Mouse (Mus musculus) layer of hippocampus, postnatal 36 days (tissue): ENCODE measurements around the gene Kti12. TPM values are rescaled to one million over a fixed set of nuclear protein-coding genes. Genes with fewer than 3 reads are reported as not detected.

Experiments used
- DNase-seq, 2 experiments: peaks; one replicate each; pipeline ENCODE4 v3.0.0; 2022
- total RNA-seq, 2 experiments: library from RNA; stranded (reverse); gene quantifications; 2 replicates each; pipeline ENCODE4 v1.2.3; 2021

Gene Kti12
- total RNA-seq: 10 to 100 TPM; 18.2 to 21.4 TPM

DNA sequence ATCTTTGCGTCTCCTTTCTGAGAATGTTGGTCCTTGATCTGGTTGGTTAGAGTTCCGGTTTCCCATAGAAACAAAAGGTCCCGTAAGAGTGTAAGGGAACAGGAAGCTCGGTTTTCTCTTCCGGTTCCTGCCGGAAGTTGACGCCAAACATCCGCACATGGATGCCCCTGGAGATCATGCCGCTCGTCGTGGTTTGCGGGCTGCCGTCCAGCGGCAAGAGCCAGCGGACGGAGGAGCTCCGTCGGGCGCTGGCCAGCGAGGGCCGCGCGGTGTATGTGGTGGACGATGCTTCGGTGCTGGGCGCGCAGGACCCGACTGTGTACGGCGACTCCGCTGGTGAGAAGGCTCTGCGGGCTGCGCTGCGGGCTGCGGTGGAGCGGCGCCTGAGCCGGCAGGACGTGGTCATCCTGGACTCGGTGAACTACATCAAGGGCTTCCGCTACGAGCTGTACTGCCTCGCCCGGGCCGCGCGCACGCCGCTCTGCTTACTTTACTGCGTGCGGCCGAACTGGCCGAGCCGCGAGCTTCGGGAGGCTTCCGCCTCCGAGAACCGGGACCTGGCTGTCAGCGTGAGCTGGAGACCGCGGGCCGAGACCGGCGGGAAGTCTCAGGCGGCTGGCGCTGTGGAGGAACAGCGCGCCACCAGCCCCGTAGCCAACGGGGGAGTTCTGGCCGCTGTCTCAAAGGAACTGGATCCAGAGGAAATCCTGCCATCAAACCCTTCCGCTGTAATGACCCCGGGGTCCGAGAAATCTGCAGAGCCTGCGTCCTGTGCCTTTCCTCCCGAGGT lies at the start of gene Kti12:
Kti12 (plus strand) TSS at position 71 of the 790 bp plus-strand sequence.
- peak; percentile 83 for DNase-seq

DNA sequence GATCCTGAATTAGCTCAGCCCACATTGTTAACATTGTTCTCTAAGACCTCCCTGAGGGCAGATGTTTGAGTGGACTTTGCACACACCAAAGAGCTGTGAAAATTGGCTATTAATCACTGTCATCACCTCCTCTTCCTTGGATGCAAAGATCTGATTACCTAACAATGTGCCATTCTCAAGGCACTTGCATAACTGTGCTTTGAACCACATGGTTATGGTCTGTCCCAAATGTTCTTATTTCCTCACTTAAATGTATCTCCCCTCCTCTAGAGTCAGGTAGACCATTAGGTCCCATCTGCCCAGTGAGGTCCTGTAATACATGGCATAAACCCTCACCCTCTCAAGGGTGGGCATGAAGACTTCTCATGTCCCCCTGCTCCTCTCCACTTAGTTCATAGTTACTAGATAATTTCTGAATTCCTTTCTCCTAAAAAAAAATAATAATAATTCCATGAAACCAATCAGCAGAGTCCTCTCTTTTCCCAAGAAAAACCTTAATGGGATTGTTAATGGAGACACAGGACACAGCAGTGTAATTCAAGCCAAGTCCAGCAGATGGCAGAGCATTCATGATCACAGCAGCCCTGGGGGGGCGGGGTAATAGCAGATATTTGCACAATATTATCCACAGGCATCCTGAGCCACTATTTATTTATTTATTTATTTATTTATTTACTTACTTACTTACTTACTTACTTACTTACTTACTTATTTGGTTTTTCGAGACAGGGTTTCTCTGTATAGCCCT lies 49.3 kb upstream of the Kti12 start:
- peak; percentile 37 to 54 for DNase-seq

DNA sequence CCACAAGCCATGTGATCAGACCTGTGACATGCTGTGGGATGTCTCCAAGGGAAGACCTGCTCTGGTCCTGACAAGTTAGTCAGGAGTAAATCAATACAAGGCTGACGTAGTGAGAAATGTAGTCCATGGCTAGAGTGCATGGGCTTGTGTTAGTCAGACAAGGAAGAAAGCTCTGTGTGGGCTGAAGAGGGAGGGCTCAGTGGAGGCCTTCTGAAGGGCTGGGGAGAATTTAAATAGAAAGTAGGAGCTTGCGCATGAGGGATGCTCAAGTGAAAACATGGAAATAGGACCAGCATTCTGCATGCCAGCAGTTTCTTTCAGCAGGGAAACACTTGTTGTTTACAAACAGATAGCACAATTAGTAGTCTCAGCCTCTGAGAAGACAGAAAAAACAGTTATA lies 44.0 kb upstream of the Kti12 start:
- no peak for DNase-seq

DNA sequence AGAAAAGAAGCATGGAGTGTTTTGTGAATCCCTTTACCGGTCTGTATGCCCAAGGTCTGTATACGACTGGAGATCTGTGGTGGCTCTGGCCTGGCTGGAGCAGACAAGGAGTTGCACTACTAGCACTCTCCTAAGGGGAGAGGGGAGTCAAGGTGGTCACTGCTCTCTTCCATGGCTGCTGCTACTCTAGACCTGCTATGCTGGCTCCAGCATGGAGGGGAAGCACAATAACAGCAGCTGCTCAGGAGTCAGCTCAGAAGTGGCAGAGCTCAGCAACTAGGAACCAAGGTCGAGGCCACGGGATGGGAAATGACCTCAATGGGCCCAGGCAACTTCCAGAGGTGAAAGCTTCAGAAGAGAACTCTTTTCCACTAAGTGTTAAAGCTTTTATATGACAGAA lies 36.4 kb upstream of the Kti12 start:
- DNase-seq: no peak

DNA sequence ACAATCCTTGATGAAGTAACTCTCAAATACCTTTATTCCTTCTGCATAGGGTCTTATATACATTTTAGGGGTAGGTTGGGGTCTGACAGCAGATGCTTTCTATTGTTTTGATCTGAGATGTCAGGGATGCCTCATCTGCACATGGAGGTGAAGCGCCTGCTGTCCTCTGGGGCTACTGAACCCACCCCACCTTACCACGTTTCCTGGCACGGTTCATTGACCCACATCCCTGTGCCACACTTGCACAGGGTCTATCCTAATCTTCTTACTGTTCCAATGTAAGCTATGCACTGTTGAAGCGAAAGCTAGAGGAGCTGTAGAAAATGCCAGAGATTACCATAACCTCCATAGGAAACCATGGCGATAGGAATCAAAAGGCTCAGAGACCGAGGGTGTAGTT lies 36.0 kb upstream of the Kti12 start:
- no peak for DNase-seq

DNA sequence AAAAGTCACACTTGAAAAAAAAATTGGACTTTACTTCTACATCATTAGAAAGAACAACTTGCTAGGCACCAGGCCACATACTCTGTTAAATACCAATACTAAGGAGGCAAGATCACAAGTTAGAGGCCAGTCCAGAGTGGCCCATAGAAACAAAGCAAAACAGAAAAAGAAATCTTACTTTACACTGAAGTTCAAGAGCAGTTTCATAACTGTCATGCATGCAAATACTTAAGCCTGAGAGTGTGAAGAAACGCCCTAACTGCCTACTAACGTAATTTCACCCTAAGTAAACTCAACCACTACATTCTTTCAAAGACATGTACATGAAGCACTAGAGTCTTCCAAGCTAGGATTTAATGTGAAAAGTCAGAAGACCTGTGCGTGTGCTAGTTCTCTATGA lies 21.9 kb upstream of the Kti12 start:
- no peak for DNase-seq

DNA sequence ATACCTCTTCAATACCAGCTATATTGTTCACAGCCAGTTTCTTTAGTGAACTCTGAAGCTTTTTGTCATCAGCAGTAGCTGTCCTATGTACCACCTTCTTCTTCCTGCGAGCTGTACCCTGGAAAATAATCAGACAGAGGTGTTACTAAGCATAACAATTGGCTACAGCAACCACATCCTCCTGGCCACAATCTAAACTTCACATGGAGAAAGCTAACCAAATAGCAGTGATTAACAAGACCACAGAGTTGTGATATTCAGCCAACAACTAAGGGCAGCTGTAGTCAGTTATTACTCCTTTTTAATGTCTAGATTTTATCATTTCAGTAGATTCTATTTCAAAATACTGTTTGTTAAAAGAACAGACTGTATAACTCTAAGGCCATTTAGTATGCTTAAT lies 21.5 kb upstream of the Kti12 start:
- DNase-seq: no peak

DNA sequence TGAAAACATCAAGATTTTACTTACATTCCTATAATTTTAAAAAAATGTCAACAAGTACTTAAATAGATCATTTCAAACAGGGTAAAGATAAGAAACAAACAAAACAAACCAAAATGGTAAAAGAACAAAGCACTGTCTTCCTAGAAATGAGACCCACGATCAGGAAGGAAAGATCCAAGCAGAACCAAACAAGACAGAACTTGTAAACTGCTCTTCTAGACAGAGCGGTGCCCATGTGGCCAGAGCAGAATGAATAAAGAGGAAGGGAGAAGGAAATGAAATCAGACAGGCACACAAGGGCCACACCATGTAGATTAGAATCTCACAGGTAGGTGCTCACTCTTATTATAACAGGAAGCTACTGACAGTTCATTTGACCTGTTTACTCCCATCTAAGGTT lies 20.9 kb upstream of the Kti12 start:
- DNase-seq: no peak

DNA sequence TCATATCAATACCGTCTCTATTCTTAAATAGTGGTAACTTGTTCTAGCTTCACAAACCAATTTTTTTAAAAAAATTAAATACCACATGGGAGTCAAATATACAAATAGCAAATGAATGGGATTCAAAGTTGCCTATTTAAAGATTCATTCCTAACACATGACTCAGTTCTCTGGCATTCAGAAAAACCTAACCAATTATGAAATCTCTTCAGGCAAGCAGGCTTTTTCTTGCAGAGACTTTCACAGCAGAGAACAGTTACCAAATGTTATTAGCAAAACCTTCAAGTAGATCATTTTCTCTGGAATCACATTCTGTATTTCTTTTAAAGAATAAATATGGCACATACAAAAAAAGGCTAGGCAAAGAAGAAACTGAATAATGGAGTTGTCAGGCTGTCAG lies 16.9 kb upstream of the Kti12 start:
- DNase-seq: no peak

DNA sequence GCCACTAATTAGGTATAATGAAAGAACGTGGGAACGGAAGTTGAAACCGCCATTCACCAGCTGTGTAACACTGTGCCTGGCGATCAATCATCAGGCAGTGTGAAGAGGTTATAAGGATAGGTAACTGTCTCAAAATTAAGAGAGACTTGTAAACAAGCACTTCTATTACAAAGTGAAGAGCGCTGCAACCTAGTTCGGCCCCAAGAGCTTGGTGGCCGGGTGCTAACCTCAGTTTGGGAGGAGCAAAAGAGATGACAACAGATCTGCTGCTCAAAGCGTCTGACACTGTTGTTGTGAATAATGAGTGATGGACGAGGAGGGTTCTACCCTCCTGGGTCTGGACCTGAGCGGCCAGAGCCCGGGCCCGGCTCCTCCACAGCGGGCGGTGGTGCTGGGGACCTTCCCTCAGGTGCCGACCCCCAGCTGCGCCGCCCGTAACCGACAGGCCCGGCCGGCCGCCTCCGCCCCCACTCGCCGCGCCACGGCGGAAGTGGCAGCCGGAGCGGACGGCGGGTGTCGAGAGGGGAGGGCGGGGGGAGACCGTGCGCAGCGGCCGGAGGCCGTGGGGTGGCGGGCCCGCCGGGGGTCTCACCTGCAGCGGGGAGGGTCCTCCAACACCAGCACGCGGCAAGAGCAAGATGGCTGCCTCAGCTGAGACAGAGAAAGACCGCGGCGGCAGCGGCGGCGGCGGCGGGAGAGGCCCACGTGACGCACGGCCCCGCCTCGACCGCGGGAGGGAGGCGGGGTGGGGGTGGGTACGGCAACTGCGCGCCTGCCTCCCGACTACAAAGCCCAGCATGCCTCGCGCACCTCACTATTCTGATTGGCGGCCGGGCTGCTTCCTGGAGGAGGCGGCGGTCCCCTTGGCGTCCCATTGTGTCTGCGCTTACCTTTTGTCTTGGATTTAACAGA lies 14.4 kb upstream of the Kti12 start, which contains the start of gene Btf3l4:
Btf3l4 (minus strand) TSS at position 699 of the 912 bp plus-strand sequence.
- DNase-seq: peak; percentile 87 to 88

DNA sequence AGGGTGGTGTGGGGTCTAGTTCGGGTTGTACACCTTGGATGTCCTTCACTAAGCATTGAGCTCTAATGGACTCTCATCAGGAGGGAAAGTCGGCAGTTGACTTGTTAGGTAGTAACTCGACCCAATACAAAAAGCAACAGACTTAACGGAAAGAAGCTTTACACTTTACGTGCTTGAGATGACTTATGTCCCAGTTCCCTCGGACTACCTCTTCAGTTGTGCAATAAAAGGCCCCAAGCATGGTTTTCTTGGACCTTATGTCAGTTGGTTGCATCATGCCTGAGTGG lies 13.8 kb upstream of the Kti12 start:
- no peak for DNase-seq

DNA sequence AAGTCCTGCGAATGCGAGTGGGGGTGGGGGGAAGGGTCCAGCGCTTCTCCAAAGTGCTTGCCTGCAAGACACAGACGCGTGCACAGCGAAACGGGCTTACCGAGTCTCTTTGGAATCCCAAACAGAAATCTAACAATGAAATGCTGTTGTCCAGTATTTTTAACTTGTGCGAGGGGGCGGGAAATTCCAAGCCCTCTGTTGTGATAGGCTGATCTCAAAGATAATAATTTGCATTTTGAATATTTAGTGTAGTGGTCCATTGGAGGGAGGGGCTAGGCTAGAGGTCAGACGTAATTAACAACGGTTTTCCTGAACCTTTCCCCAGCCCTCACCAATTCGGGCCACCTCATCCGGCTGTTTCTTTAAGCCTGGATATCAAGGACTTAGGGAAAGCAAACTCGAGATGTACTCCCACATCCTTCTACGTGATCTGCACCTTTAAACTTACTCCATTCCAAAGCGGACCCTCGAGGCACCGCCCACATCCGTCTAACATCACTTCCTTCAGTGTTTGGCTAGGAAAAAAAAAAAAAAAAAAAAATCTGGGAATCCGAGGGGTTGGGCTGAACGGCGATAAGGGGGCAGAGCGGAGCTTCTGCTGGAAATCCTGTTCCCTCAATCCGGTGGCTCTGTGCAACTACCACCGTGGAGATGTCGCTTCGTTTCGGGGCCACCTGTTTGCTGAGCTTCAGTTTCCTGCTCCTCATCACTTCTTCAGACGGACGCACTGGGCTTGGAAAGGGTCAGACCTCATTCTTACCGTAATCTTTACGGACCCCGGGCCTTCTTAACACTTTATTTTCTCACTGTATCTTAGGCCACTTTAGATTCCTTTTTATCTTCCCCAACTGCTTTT lies 13.2 kb upstream of the Kti12 start, which contains the start of gene Txndc12:
Txndc12 (plus strand) TSS at position 487 of the 856 bp plus-strand sequence.
- peak; percentile 79 to 80 for DNase-seq

DNA sequence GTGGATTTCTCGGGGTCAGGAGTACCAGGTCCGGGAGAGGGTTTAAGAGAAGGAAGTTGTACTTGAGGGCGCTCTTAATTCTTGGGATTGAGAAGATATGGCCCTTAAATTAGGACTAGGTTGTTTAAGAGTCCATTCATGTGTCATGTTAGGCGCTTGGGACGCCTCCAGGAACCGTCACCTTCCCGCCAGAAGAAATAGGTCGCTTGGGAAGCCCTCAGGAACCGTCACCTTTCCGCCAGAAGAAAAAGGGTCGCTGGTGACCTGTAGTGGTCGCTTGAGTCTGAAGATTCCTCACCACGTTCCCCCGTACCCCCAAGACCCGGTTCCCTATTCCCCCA lies 12.6 kb upstream of the Kti12 start:
- DNase-seq: no peak

DNA sequence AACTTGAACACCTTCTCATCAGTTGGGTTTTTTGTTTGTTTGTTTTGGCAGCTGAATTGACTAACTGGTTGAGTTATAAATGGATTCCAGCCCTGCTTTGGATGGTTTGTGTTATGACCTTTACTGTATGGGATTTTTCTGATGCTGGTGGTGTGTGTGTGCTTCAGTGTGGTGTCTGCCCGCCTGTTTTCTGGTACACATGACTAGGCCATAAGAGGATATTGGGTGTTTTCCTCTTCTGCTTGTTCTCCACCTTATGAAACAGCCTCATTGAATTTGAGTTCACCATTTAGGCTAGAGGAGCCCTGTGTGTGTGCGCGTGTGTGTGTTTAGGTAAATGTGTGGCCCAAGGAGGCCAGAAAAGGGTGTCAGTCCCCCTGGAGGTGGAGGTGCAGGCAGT lies 12.1 kb upstream of the Kti12 start:
- no peak for DNase-seq

DNA sequence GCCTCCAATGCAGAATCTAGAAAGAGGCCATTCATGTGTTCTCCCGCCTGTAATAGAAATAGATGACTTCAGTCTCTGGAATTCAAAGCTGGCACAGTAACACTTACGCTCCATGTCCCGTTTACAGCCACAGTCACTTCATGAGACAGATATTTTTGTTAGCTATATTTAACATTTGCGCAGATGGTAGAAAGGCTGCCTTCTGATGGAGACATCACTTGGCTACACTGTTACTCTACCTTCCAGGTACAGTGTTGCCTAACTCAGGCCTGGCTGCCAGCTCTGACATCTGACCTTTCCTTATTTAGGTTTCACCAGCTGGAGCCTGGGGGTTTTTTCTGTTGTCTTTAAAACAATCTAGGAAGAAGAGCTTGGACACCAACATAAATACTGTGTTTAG lies 9.6 kb upstream of the Kti12 start:
- DNase-seq: peak; percentile 13

DNA sequence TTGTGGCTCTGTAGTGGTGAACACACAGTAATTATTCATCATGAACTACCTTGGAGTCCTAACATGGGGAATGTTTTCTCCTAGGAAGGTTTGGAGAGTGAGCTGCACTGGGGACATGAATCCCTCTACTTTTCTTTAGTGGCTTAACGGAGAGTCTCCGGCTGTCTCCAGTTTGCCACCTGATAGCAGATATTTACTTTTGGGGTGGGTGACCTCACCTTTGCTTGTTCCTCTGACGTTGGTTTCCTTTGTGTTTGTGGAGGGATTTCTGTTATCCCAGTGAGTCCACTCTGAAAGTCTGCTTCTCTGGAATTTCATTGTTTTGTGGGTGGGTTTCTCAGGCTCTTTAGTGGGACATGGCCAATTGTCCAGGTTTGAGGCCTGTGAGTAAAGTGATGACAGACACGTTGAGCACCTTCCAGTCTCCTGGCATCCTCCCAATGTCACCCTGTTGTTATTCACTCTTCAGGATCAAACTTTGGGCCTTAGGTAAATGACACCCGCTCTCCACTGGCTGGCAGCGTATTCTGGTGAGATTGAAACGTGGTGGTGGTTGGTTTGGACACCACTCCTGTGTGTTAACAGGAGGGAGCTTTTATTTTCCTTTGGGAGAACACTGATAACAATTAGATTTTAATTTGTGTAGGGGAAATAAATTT lies 5.5 kb upstream of the Kti12 start:
- no peak for DNase-seq

DNA sequence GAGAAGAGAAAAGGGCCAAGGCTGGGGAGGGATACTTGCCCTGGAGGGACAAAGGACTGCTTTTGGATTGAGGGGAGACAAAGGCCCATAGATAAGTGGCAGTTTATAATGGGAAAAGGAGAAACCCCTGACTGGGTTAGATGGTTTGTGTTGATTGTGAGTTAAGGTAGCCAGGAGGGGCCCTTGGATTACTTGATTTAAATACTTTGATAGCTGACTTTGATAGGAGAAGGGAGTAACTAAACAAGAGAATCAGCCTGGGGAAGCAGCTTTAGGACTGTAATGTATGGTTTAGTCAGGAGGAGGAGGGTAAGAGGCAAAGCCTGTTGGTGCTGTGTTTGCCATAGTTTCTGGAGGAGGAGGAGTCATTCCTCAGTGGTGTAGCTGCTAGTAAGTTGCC lies 4.2 kb upstream of the Kti12 start:
- DNase-seq: no peak

DNA sequence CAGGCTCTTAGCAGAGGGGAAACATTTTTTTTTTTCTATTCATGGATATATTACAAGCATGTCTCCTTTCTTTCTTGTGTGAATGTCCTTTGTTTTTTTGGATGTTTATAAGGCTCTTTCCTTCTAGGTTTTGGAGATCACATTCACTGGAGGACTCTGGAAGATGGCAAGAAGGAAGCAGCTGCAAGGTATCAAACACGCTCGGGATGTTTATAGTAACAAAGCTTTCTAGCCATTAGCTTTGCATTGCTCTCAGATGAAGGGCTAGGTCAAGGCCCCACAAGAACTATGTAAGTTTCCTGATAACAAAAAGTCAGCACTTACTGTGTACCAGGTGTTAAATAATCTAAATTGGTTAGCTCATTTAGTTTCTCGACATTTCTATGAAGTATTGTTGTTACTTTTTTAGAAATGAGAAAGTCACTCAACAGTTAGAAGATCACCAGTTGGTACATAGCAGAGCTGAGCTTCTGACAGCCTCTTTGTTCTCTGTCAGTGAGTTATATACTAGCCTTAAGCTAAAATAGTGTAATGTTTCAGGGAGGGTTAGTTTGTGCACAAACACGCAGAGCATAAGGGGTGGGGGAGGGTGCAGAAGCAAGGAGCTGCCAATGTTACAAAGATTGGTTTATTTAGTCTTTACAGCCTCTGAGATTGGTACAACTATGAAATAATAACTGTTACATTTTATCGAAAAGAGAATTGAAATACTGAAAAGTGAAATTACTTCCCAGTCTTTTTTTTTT lies 1.6 kb upstream of the Kti12 start:
- DNase-seq: no peak

DNA sequence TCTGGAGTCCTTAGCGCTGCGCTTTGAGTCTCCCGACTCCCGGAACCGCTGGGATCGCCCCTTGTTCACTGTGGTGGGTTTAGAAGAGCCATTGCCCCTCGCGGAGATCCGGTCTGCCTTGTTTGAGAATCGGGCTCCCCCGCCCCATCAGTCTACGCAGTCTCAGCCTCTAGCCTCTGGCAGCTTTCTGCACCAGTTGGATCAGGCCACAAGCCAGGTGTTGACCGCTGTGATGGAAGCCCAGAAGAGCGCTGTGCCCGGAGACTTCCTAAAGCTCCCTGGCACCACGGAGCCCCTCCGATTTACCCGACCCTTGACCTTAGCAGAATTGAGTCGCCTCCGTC lies 892 bp downstream of the Kti12 start, which contains the start of gene A730015C16Rik:
A730015C16Rik (minus strand) TSS at position 115 of the 344 bp plus-strand sequence.
- DNase-seq: peak in 1 of 2 experiments; percentile 16

DNA sequence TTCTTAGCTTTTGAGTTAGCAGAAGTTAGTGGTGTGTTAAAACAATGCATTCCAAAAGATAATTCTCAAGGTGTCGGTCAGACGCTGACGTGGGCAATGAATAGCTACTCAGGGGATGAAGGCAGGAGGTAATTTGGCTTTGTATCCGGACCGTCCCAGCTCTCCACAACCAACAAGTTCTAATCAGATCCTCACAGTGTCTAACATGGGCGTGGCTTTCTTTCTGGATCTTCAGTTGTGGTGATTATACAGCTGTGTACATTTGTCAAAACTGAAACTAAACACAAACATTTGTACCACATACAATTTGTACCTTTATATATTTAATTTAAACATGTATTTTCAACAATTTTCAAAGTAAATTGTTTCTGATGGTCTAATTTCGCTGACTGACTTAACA lies 19.2 kb downstream of the Kti12 start:
- DNase-seq: no peak
